Mouse (Mus musculus) hindbrain, embryonic 10.5 days (tissue): Measurements from ENCODE around the gene Phlpp1. TPM values are rescaled to one million over a fixed set of nuclear protein-coding genes. Genes with fewer than 3 reads are reported as not detected.
A peak's percentile ranks its signal among the peaks of the same experiment; 100 is the strongest.

Experiments
- DNase-seq: peaks from one replicate; pipeline ENCODE4 v3.0.0-alpha.2; 2017; ENCODE audit warnings: low spot score
- H3K27ac ChIP-seq: fragments of 300-500 bp; sonication (generic); 2 replicates; pipeline ENCODE4 v1.5.1; 2016; ENCODE audit warnings: mild to moderate bottlenecking, moderate library complexity
- H3K27me3 ChIP-seq: fragments of 300-500 bp; sonication (generic); 2 replicates; pipeline ENCODE4 v1.6.1; 2016; ENCODE audit warnings: mild to moderate bottlenecking; ENCODE audit not compliant: poor library complexity, insufficient read depth, severe bottlenecking
- H3K36me3 ChIP-seq: fragments of 300-500 bp; sonication (generic); 2 replicates; pipeline ENCODE4 v1.6.1; 2016; ENCODE audit warnings: mild to moderate bottlenecking, moderate library complexity
- H3K4me1 ChIP-seq: fragments of 300-500 bp; sonication (generic); replicated peaks from 2 replicates; pipeline ENCODE4 v1.6.1; 2016; ENCODE audit warnings: mild to moderate bottlenecking
- H3K4me3 ChIP-seq: fragments of 300-500 bp; sonication (generic); 2 replicates; pipeline ENCODE4 v1.5.1; 2016; ENCODE audit warnings: mild to moderate bottlenecking, moderate library complexity
- H3K9me3 ChIP-seq: fragments of 300-500 bp; sonication (generic); 2 replicates; pipeline ENCODE4 v1.6.1; 2016; ENCODE audit warnings: mild to moderate bottlenecking, moderate library complexity
- WGBS: fragments of 180-500 bp; shearing (Covaris S2); methylation state at CpG from one replicate; pipeline ENCODE4 v1.1.7; 2016; 5-methylcytosine and 5-hydroxymethylcytosine counted together
- polyA plus RNA-seq: library from polyadenylated mRNA; unstranded; fragments of >200 nt; fragmentation: Nextera tagmentation; extraction: Ambion mirVana; gene quantifications from 2 replicates; pipeline ENCODE4 v1.2.1, GENCODE M21; 2016

The Phlpp1 gene
- polyA plus RNA-seq, 1 experiment from 2014 or later = 6.8 TPM

DNA sequence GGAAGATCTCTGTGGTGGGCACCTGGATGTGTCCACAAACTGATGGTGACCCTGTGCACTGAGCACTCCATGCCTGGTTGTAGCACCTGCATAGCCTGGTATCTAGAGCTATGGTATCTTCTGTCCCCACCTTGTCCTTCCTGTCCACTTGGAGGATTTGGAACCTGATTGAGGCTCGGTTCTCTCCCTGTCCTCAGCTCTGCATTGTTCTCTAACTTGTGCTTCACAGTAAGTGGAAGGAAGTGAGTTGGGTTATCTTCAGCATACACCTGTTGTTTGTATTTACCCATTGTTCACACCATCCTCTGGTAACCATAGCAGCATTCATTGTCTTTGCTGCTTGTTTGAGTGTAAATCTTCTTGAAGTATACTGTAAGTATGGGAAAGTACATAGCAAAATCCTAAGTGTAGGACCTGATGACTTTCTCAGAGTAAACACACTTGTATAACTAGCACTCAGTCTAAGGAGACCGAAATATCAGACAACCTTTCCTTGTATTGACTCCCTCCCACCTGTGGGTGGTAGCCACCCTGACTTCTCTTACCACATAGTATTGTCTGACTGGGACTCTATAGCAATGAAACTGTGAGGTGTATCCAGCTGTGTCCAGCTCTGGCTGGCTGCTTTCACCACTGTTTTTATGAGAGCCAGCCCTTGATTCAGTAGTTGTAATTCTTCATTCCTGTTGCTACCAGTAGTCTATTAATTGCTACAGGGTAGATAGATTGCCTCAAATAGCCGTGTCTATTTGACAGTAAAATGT lies 191.5 kb downstream of the Phlpp1 start:
- WGBS = 89% methylated on average over 3 of the region's 3 CpGs
- H3K36me3 ChIP-seq = peaks cover 15% of the 10 kb centered on the region; the same call in 1 of the 2 replicates
- H3K27me3 ChIP-seq = no peaks in the 10 kb centered on the region
- DNase-seq = no peak
- H3K4me3 ChIP-seq = no peak overlapping the region
- H3K27ac ChIP-seq = no peak overlapping the region
- H3K9me3 ChIP-seq = no peaks in the 10 kb centered on the region
- no peaks in the 10 kb centered on the region for H3K4me1 ChIP-seq

- Histone ChIP-seq H3K4me3 (no peak overlapping the region), H3K9me3 (no peaks in the 10 kb centered on the region), H3K27me3 (no peaks in the 10 kb centered on the region), H3K27ac (no peak overlapping the region), H3K4me1 (no peaks in the 10 kb centered on the region), H3K36me3 (peaks cover 25% of the 10 kb centered on the region)
- WGBS = 79% methylated on average over 3 of the region's 3 CpGs
- no peak for DNase-seq
Measured at GRCm38 (mm10) chr1:106369330-106369729, 197.8 kb downstream of the Phlpp1 start.

- H3K36me3 ChIP-seq = peaks cover 23% of the 10 kb centered on the region
- H3K27ac ChIP-seq = no peak overlapping the region
- no peaks in the 10 kb centered on the region for H3K27me3 ChIP-seq
- H3K4me1 ChIP-seq = no peaks in the 10 kb centered on the region
- WGBS = 84% methylated on average over 2 of the region's 2 CpGs
- no peak overlapping the region for H3K4me3 ChIP-seq
- no peaks in the 10 kb centered on the region for H3K9me3 ChIP-seq
- DNase-seq = no peak
Measured at GRCm38 (mm10) chr1:106372446-106372845, 200.9 kb downstream of the Phlpp1 start.

GRCm38 (mm10) chr1:106373656-106374055 lies 202.1 kb downstream of the Phlpp1 start:
- 85% methylated on average over 1 of the region's 1 CpGs for WGBS

GRCm38 (mm10) chr1:106374274-106374673 lies 202.7 kb downstream of the Phlpp1 start:
- no peak for DNase-seq
- 95% methylated on average over 2 of the region's 2 CpGs for WGBS
- Histone ChIP-seq H3K4me3 (no peak overlapping the region), H3K4me1 (no peaks in the 10 kb centered on the region), H3K9me3 (no peaks in the 10 kb centered on the region), H3K36me3 (peaks cover 18% of the 10 kb centered on the region), H3K27me3 (no peaks in the 10 kb centered on the region), H3K27ac (no peak overlapping the region)

More at GRCm38 (mm10) chr1:106373656-106374055, 202.1 kb downstream of the Phlpp1 start:
- H3K27me3 ChIP-seq = no peaks in the 10 kb centered on the region
- H3K27ac ChIP-seq = no peak overlapping the region
- H3K4me3 ChIP-seq = no peak overlapping the region
- peaks cover 23% of the 10 kb centered on the region for H3K36me3 ChIP-seq
- no peak for DNase-seq
- H3K4me1 ChIP-seq = no peaks in the 10 kb centered on the region
- H3K9me3 ChIP-seq = no peaks in the 10 kb centered on the region

GRCm38 (mm10) chr1:106374971-106375370 lies 203.4 kb downstream of the Phlpp1 start:
- DNase-seq = no peak
- 89% methylated on average over 4 of the region's 4 CpGs for WGBS
- no peak overlapping the region for H3K4me3 ChIP-seq

GRCm38 (mm10) chr1:106376003-106376402 lies 204.5 kb downstream of the Phlpp1 start:
- H3K4me1 ChIP-seq = peaks cover 13% of the 10 kb centered on the region
- no peak for DNase-seq
- H3K4me3 ChIP-seq = no peak overlapping the region
- WGBS = 87% methylated on average over 3 of the region's 3 CpGs
- H3K27ac ChIP-seq = no peak overlapping the region
- H3K36me3 ChIP-seq = peaks cover 14% of the 10 kb centered on the region
- no peaks in the 10 kb centered on the region for H3K9me3 ChIP-seq
- no peaks in the 10 kb centered on the region for H3K27me3 ChIP-seq

More at GRCm38 (mm10) chr1:106374971-106375370, 203.4 kb downstream of the Phlpp1 start:
- H3K27me3 ChIP-seq = no peaks in the 10 kb centered on the region
- H3K4me1 ChIP-seq = peaks cover 4% of the 10 kb centered on the region
- peaks cover 12% of the 10 kb centered on the region for H3K36me3 ChIP-seq
- no peak overlapping the region for H3K27ac ChIP-seq
- no peaks in the 10 kb centered on the region for H3K9me3 ChIP-seq

GRCm38 (mm10) chr1:106380465-106380864 lies 208.9 kb downstream of the Phlpp1 start:
- Histone ChIP-seq H3K4me3 (no peak overlapping the region), H3K9me3 (no peaks in the 10 kb centered on the region), H3K27me3 (no peaks in the 10 kb centered on the region), H3K36me3 (peaks cover 14% of the 10 kb centered on the region), H3K27ac (no peak overlapping the region), H3K4me1 (peaks cover 13% of the 10 kb centered on the region)
- no peak for DNase-seq
- WGBS = 40% methylated on average over 1 of the region's 1 CpGs

- no peak for DNase-seq
- no peak overlapping the region for H3K27ac ChIP-seq
- WGBS = 82% methylated on average over 5 of the region's 5 CpGs
- peaks cover 28% of the 10 kb centered on the region for H3K36me3 ChIP-seq
- H3K4me1 ChIP-seq = no peaks in the 10 kb centered on the region
- H3K27me3 ChIP-seq = no peaks in the 10 kb centered on the region
- H3K4me3 ChIP-seq = no peak overlapping the region
- no peaks in the 10 kb centered on the region for H3K9me3 ChIP-seq
Measured at GRCm38 (mm10) chr1:106386542-106386941, 215.0 kb downstream of the Phlpp1 start.

GRCm38 (mm10) chr1:106387264-106387663 lies 215.7 kb downstream of the Phlpp1 start:
- 94% methylated on average over 4 of the region's 4 CpGs for whole genome bisulfite sequencing

GRCm38 (mm10) chr1:106389673-106390072 lies 218.1 kb downstream of the Phlpp1 start:
- H3K9me3 ChIP-seq = no peaks in the 10 kb centered on the region
- DNase-seq = peak; percentile 68
- H3K27ac ChIP-seq = no peak overlapping the region
- H3K4me1 ChIP-seq = no peaks in the 10 kb centered on the region
- peaks cover 55% of the 10 kb centered on the region for H3K36me3 ChIP-seq
- no peaks in the 10 kb centered on the region for H3K27me3 ChIP-seq
- 28% methylated on average over 5 of the region's 5 CpGs for WGBS
- H3K4me3 ChIP-seq = no peak overlapping the region

More at GRCm38 (mm10) chr1:106387264-106387663, 215.7 kb downstream of the Phlpp1 start:
- Histone ChIP-seq H3K4me3 (no peak overlapping the region), H3K4me1 (no peaks in the 10 kb centered on the region), H3K27me3 (no peaks in the 10 kb centered on the region), H3K27ac (no peak overlapping the region), H3K36me3 (peaks cover 35% of the 10 kb centered on the region), H3K9me3 (no peaks in the 10 kb centered on the region)
- DNase-seq = no peak

DNA sequence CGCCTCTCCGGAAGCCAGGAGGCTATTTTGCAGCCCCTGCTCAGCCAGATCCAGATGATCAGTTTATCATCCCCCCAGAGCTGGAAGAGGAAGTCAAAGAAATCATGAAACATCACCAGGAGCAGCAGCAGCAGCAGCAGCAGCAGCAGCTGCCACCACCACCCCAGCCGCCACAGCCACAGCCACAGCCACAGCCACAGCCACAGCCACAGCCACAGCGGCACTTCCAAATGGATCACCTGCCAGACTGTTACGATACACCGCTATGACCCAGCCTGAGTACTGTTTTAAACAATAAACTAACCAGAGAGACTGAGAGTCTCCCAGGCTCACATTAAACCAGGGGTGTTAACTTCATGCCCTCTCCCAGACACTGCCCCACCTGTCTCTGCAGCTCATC lies 221.5 kb downstream of the Phlpp1 start:
- Histone ChIP-seq H3K4me1 (no peaks in the 10 kb centered on the region), H3K27ac (no peak overlapping the region), H3K27me3 (no peaks in the 10 kb centered on the region), H3K9me3 (no peaks in the 10 kb centered on the region), H3K36me3 (peaks cover 44% of the 10 kb centered on the region), H3K4me3 (no peak overlapping the region)
- WGBS = 96% methylated on average over 6 of the region's 6 CpGs
- DNase-seq = no peak

- no peak overlapping the region for H3K27ac ChIP-seq
- no peak overlapping the region for H3K4me3 ChIP-seq
- 86% methylated on average over 2 of the region's 2 CpGs for WGBS
- DNase-seq = no peak
- H3K27me3 ChIP-seq = no peaks in the 10 kb centered on the region
- no peaks in the 10 kb centered on the region for H3K4me1 ChIP-seq
- peaks cover 43% of the 10 kb centered on the region for H3K36me3 ChIP-seq
- no peaks in the 10 kb centered on the region for H3K9me3 ChIP-seq
Measured at GRCm38 (mm10) chr1:106394678-106395077, 223.1 kb downstream of the Phlpp1 start.
